Mouse (Mus musculus) ES-E14 (cell line): ENCODE measurements at regions not wholly inside any gene's neighbourhood (a gene's known extent, or its start where the extent isn't known, plus 50 kb on each side); places are given as distances from the start of the nearest gene placed in this dataset.

Source experiments
- HCFC1 ChIP-seq: IDR thresholded peaks from 2 replicates; pipeline ENCODE4 v1.6.1; 2012; ENCODE audit warnings: low read length, inconsistent platforms, borderline replicate concordance; ENCODE audit not compliant: insufficient read depth
- MAFK ChIP-seq: IDR thresholded peaks from 2 replicates; pipeline ENCODE4 v1.6.1; 2014; ENCODE audit warnings: mild to moderate bottlenecking, low read depth, low read length, inconsistent platforms; ENCODE audit not compliant: insufficient read depth

GRCm38 (mm10) chr9:46421688-46422274 lies 102.0 kb upstream of the 4931429L15Rik start:
- TF ChIP-seq MAFK = no peak
- no peak for TF ChIP-seq HCFC1
